Mouse (Mus musculus) kidney, adult 9 months (tissue): ENCODE results near the gene Degs2.
"Not testable (repeated sequence)": the region's sequence is repeated elsewhere in the genome, so short reads cannot be mapped to it uniquely, and the experiment has no call there.

Source experiments
- DNase-seq: peaks from one replicate; pipeline ENCODE4 v3.0.0; 2022

Degs2 gene

GRCm38 (mm10) chr12:108702185-108702584 is at the start of gene Degs2:
TSS of gene Degs2 (minus strand) at chr12:108702315.
- peak; percentile 88 for DNase-seq

DNA sequence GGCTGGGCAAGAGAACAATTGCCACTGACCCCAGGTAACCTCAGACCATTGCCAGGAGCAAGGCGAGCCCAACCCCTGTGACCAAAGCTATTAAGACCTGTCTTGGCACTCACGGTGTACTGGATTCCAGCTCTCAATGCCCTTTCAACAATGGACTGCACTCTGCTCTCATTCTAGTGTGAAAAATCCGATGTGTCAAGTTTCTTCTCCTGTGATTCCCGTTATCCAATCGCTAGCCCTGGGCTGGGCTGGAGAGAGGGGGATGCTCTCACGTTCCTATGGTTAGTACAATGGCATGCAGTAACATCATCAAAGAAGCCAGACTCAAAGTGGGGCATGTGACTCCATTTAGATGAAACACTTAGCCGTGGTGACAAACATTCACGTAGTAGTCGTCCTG is 49.7 kb upstream of the Degs2 start:
- DNase-seq = peak; percentile 49

DNA sequence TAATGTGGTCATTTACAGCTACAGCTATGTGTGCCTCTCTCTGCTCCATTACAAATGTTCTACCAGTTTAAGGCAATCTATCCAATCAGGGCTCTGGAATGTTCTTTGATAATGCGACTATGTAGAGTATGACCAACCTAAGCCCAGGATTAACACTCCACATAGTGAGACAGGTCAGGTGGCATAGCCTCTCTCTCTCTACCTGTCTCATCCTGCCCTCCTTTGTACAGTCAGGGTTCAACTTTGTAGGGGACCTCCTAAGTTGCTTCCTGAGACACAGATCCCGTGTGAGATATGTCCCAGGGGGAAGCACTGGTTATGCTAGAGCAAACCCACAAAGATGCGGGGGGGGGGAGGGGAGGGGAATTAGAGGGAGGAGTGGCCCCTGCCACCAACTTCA is 48.1 kb upstream of the Degs2 start:
- no peak for DNase-seq

DNA sequence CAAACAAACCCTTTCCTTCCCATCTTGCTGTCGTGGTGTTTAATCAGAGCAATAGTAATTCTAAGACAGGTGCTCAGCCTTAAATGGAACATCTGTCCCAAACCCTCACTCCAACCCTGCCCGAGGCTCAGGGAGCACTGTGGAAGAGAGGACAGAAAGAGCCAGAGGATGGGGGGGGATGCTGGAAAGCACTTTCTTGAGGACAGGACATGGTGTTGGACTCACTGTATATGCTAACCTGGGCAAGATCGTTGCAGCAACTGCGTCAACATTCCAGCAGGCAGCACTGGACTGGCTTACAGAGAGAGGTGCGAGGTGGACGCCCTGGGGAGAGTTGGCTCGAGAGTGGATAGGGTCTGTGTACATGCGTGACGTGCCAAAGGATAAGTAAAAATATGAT is 47.3 kb upstream of the Degs2 start:
- no peak for DNase-seq

DNA sequence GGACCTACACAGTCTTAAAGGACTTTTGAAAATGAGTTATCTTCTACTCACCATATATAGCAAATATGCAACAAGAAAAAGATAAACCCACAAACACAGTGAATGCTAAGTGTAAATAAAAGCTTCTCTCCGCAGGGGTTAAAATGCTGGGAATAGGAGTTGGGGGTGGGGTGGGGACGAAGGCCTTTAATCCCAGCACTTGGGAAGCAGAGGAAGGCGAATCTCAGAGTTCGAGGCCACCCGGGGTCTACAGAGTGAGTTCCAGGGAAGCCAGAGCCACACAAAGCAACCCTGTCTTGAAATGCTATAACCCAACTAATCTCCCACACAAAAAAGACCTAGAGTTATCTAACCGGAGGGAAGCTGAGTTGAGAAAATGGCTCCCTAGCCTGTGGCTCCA is 46.9 kb upstream of the Degs2 start:
- no peak for DNase-seq

- DNase-seq = no peak
These were observed 43.9 kb upstream of the Degs2 start for GRCm38 (mm10) chr12:108745990-108746389.

- DNase-seq = no peak
These were observed 40.1 kb upstream of the Degs2 start for GRCm38 (mm10) chr12:108742241-108742640.

- DNase-seq = no peak
These were observed 39.4 kb upstream of the Degs2 start for GRCm38 (mm10) chr12:108741472-108741871.

DNA sequence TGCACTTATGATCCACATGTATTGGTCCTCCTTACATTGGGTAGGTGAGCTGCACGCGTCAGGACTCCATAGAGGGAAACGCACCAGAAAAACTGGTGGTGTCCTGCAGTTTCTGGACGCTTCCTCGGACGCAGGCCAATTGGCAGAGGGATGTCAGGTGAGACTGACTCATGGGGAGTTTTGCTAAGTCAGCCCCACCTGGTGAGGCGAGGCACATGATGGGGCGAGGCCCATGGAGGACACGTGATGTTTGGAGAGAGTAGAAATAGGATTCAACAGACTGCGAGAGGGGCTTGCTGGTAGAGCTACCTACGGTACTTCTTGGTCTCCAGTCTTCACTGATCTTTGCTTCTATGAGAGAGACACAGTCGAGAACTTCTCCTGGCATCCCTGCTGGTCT is 36.6 kb upstream of the Degs2 start:
- DNase-seq = no peak

- no peak for DNase-seq
These were observed 35.7 kb upstream of the Degs2 start for GRCm38 (mm10) chr12:108737838-108738237.

DNA sequence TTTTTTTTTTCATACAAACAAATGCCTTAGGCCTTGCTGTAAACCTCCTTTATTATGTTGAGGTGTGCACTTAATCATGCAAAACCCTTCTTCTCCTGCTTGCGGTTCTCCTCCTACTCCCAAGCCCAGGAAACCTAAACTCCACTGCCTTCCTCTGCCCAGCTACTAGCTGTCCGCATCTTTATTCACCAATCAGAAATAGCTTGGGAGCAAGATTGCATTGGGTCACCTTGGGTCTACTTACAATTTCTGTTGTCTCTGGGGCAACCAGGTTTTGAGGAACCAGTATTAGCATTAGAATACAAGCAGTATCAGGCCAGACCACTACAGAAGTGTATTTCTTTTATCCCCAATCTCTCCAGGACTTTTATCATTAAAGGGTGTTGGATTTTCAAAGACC is 32.3 kb upstream of the Degs2 start:
- no peak for DNase-seq

- no peak for DNase-seq
These were observed 21.7 kb upstream of the Degs2 start for GRCm38 (mm10) chr12:108723841-108724240.

DNA sequence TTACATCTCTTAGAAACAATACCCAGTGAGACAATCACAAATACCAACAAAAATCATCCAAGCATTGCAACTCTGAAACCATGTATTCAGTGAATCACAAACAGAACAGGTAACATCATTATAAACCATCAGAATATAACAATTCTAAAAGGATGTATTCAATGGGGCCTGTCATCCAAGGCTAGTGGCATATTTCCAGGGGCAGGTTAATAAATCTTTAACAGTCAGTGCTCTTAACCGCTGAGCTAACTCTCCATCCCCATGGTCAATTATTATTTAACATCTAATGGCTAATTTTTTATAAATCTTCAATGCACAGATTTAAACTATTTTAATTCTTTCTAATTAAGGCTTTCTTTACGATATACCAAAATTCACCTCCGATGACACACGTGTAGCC is 20.3 kb upstream of the Degs2 start:
- DNase-seq = peak; percentile 64

- DNase-seq = no peak
These were observed 16.4 kb upstream of the Degs2 start for GRCm38 (mm10) chr12:108718485-108718884.

DNA sequence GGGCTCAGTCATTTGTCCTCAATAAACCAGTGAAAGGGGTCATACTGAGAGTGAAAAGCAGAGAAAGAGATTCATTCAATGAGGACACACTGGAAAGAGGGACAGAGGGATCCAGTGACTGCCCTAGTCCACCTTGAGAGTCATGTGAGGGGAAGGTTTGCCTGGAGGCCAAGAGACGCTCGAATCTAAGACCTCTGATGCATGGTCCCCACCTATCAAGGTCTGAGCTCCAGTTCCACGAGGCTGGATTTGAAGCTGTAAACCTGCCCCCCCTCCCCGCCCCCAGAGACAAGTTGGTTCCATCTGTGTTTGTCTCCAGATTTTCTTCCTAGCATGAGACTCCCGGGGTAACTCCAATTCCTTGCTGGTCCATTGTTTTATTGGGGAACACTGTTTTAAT is 13.7 kb upstream of the Degs2 start:
- no peak for DNase-seq

DNA sequence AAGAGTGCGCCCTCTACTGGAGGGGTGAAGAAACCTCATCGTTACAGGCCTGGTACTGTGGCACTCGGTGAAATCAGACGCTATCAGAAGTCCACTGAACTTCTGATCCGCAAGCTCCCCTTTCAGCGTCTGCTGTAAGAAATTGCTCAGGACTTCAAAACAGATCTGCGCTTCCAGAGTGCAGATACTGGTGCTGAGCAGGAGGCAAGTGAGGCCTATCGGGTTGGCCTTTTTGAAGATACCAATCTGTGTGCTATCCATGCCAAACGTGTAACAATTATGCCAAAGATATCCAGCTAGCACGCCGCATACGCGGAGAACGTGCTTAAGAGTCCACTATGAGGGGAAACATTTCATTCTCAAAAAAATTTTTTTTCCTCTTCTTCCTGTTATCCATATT is 11.9 kb upstream of the Degs2 start:
- DNase-seq = not testable (repeated sequence)

DNA sequence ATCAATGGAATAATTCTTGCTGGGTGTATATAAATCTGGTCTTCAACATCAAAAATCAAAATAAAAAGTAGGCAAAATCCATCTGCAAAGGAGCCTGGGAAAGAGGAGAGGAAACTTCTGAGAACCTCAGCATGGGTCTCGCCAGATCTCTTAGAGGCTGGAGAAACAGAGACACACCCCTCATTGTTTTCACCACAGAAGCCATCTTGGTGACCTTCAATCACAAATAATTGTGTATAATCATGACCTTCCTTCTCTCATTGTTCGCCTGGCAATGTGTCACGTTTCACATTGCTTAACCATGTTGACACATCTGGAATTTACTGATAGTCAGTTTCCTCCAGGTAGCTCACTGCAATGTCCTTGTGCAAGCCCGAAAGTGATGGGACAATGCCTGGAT is 10.4 kb upstream of the Degs2 start:
- DNase-seq = no peak

- peak; percentile 95 for DNase-seq
These were observed 8.9 kb upstream of the Degs2 start for GRCm38 (mm10) chr12:108710861-108711615.

DNA sequence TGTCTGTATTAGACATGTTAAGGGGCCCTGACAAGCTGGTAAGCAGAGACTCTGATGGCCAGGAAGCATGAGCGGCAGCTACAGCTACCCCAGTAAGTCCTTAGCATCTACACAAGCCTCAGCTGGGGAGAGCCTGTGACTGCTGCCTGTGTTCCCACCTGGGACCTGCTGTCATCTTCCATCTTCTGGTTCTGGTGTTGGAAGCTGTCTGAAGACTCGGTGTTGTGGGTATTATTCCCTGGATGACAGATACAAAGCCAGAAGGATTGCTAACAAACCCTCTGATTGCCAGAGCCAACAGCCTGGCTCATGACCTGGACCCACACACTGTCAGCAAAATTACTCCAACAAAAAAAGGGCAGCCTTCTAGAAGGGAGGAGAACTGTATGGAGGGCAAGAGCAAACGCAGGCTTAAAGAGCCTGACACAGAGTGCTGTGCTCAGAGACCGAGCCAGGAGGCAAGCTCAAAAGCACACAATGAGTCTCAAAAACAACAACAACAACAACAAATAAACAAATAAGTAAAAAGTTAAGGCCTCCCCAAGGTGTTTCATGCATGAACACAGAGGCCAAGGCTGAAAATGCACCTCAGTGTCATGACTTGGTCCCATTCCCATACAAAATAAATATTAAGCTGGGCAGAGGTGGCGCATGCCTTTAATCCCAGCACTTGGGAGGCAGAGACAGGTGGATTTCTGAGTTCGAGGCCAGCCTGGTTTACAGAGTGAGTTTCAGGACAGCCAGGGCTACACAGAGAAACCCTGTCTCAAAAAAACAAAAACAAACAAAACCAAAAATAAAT is 8.1 kb upstream of the Degs2 start:
- peak; percentile 71 for DNase-seq

DNA sequence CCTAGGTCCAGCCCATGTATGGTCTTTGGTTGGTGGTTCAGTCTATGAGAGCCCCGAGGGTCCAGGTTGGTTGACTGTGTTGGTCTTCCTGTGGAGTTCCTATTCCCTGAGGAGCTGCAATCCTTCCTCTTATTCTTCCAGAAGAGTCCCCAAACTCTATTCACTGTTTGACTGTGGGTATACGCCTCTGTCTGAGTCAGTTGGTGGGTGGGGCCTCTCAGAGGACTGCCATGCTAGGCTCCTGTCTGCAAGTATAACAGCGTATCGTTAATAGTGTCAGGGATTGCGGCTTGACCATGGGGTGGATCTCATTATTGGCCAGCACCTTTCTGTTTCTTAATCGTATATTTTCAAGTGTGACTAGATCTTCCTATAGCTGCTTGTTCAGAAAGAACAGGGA is 7.3 kb upstream of the Degs2 start:
- no peak for DNase-seq

GRCm38 (mm10) chr12:108706129-108706528 is 4.0 kb upstream of the Degs2 start:
- peak; percentile 53 for DNase-seq

- no peak for DNase-seq
These were observed 3.4 kb upstream of the Degs2 start for GRCm38 (mm10) chr12:108705486-108705885.

GRCm38 (mm10) chr12:108701221-108701620 is 894 bp downstream of the Degs2 start:
- DNase-seq = no peak

GRCm38 (mm10) chr12:108700037-108700436 is 2.1 kb downstream of the Degs2 start:
- no peak for DNase-seq
